Mouse (Mus musculus) liver, embryonic 15.5 days (tissue): ENCODE measurements around the gene Vsig10l. TPM values are rescaled to one million over a fixed set of nuclear protein-coding genes. Genes with fewer than 3 reads are reported as not detected.
A peak's percentile ranks its signal among the peaks of the same experiment; 100 is the strongest.

Experiments
- ATAC-seq: fragments of 200-750 bp; cut with Nextera tagmentation; 2 replicates; pipeline ENCODE4 v1.8.0; 2017; ENCODE audit warnings: moderate number of reproducible peaks, mild to moderate bottlenecking, moderate library complexity; ENCODE audit not compliant: insufficient read depth
- H3K27ac ChIP-seq: fragments of 300-500 bp; sonication (generic); replicated peaks from 2 replicates; pipeline ENCODE4 v1.5.1; 2015; ENCODE audit warnings: mild to moderate bottlenecking, inconsistent platforms
- H3K27me3 ChIP-seq: fragments of 300-500 bp; sonication (generic); 2 replicates; pipeline ENCODE4 v1.6.1; 2015; ENCODE audit warnings: mild to moderate bottlenecking, inconsistent platforms
- H3K36me3 ChIP-seq: fragments of 300-500 bp; sonication (generic); replicated peaks from 2 replicates; pipeline ENCODE4 v1.6.1; 2015; ENCODE audit warnings: moderate library complexity, mild to moderate bottlenecking, inconsistent platforms
- H3K4me1 ChIP-seq: fragments of 300-500 bp; sonication (generic); replicated peaks from 2 replicates; pipeline ENCODE4 v1.6.1; 2015; ENCODE audit warnings: inconsistent platforms
- H3K4me2 ChIP-seq: fragments of 300-500 bp; sonication (generic); 2 replicates; pipeline ENCODE4 v1.6.1; 2015; ENCODE audit warnings: moderate library complexity, mild to moderate bottlenecking, inconsistent platforms
- H3K4me3 ChIP-seq: fragments of 300-500 bp; sonication (generic); replicated peaks from 2 replicates; pipeline ENCODE4 v1.5.1; 2015; ENCODE audit warnings: mild to moderate bottlenecking, inconsistent platforms
- H3K9ac ChIP-seq: fragments of 300-500 bp; sonication (generic); 2 replicates; pipeline ENCODE4 v1.6.1; 2015; ENCODE audit warnings: moderate library complexity, mild to moderate bottlenecking, inconsistent platforms
- H3K9me3 ChIP-seq: fragments of 300-500 bp; sonication (generic); replicated peaks from 2 replicates; pipeline ENCODE4 v1.6.1; 2016; ENCODE audit warnings: inconsistent platforms
- WGBS: fragments of 180-500 bp; shearing (Covaris S2); methylation state at CpG from one replicate; pipeline ENCODE4 v1.1.7; 2015; ENCODE audit warnings: mixed read lengths; ENCODE audit not compliant: insufficient replicate concordance; 5-methylcytosine and 5-hydroxymethylcytosine counted together
- microRNA-seq: library from miRNA; unstranded; fragments of <30 nt; microRNA quantifications from one replicate; pipeline ENCODE4, GENCODE M21; 2016
- polyA plus RNA-seq: library from polyadenylated mRNA; unstranded; fragments of >200 nt; fragmentation: Nextera tagmentation; extraction: Ambion mirVana; gene quantifications from 2 replicates; pipeline ENCODE4 v1.2.1, GENCODE M21; 2015

The Vsig10l gene
- polyA plus RNA-seq, 1 experiment from 2014 or later = 1.5 TPM

- H3K4me3 ChIP-seq = no peak within 1 kb of the TSS
- H3K4me2 ChIP-seq = peak within 1 kb of the TSS; percentile 27; the same call in 1 of the 2 replicates
- no peaks in the 10 kb centered on the region for H3K4me1 ChIP-seq
- H3K9ac ChIP-seq = no peak within 1 kb of the TSS
- WGBS = 3% methylated on average over 20 of the region's 41 CpGs
- no peaks in the 10 kb centered on the region for H3K36me3 ChIP-seq
- H3K27ac ChIP-seq = no peak within 1 kb of the TSS
- ATAC-seq = no peak
- H3K27me3 ChIP-seq = peaks cover 37% of the 10 kb centered on the region
- H3K9me3 ChIP-seq = no peaks in the 10 kb centered on the region
Measured at GRCm38 (mm10) chr7:43489631-43490125, 26.7 kb downstream of the Vsig10l start, which contains the start of gene Iglon5. Gene Iglon5 (minus strand): TSS chr7:43490075.

GRCm38 (mm10) chr7:43490182-43490584 is 27.2 kb downstream of the Vsig10l start:
- peak overlapping the region; percentile 27; the same call in 1 of the 2 replicates for H3K4me2 ChIP-seq
- peaks cover 42% of the 10 kb centered on the region for H3K27me3 ChIP-seq
- no peak for ATAC-seq
- no peak overlapping the region for H3K27ac ChIP-seq
- no peaks in the 10 kb centered on the region for H3K4me1 ChIP-seq
- H3K4me3 ChIP-seq = no peak overlapping the region
- H3K9ac ChIP-seq = no peak overlapping the region
- no peaks in the 10 kb centered on the region for H3K9me3 ChIP-seq
- H3K36me3 ChIP-seq = no peaks in the 10 kb centered on the region
- 2% methylated on average over 13 of the region's 13 CpGs for WGBS

GRCm38 (mm10) chr7:43490861-43491260 is 27.9 kb downstream of the Vsig10l start:
- Histone ChIP-seq H3K4me3 (no peak overlapping the region), H3K9ac (no peak overlapping the region), H3K36me3 (no peaks in the 10 kb centered on the region), H3K4me2 (no peak overlapping the region), H3K27me3 (peaks cover 47% of the 10 kb centered on the region), H3K4me1 (no peaks in the 10 kb centered on the region), H3K9me3 (no peaks in the 10 kb centered on the region), H3K27ac (no peak overlapping the region)
- 51% methylated on average over 9 of the region's 9 CpGs for WGBS
- no peak for ATAC-seq

- 15% methylated on average over 21 of the region's 21 CpGs for WGBS
- H3K27me3 ChIP-seq = peaks cover 20% of the 10 kb centered on the region
- no peak overlapping the region for H3K4me2 ChIP-seq
- H3K9ac ChIP-seq = no peak overlapping the region
- H3K4me3 ChIP-seq = no peak overlapping the region
- H3K27ac ChIP-seq = no peak overlapping the region
- H3K36me3 ChIP-seq = no peaks in the 10 kb centered on the region
- no peaks in the 10 kb centered on the region for H3K4me1 ChIP-seq
- H3K9me3 ChIP-seq = no peaks in the 10 kb centered on the region
- ATAC-seq = no peak
Measured at GRCm38 (mm10) chr7:43495343-43496021, 32.5 kb downstream of the Vsig10l start.

GRCm38 (mm10) chr7:43511707-43512478 is 48.9 kb downstream of the Vsig10l start:
- WGBS = 21% methylated on average over 4 of the region's 4 CpGs

GRCm38 (mm10) chr7:43512519-43512918 is 49.6 kb downstream of the Vsig10l start:
- no peak overlapping the region for H3K9ac ChIP-seq
- ATAC-seq = no peak
- H3K27me3 ChIP-seq = no peaks in the 10 kb centered on the region
- H3K9me3 ChIP-seq = no peaks in the 10 kb centered on the region
- H3K4me2 ChIP-seq = no peak overlapping the region
- no peak overlapping the region for H3K27ac ChIP-seq
- H3K4me1 ChIP-seq = no peaks in the 10 kb centered on the region
- WGBS = 63% methylated on average over 4 of the region's 4 CpGs
- no peaks in the 10 kb centered on the region for H3K36me3 ChIP-seq
- H3K4me3 ChIP-seq = no peak overlapping the region

More at GRCm38 (mm10) chr7:43511707-43512478, 48.9 kb downstream of the Vsig10l start:
- Histone ChIP-seq H3K27me3 (no peaks in the 10 kb centered on the region), H3K9me3 (no peaks in the 10 kb centered on the region), H3K4me3 (no peak overlapping the region), H3K4me1 (no peaks in the 10 kb centered on the region), H3K4me2 (no peak overlapping the region), H3K36me3 (no peaks in the 10 kb centered on the region), H3K27ac (no peak overlapping the region), H3K9ac (no peak overlapping the region)
- no peak for ATAC-seq

GRCm38 (mm10) chr7:43515076-43515475 is 52.1 kb downstream of the Vsig10l start:
- H3K9me3 ChIP-seq = no peaks in the 10 kb centered on the region
- no peak overlapping the region for H3K9ac ChIP-seq
- H3K4me1 ChIP-seq = no peaks in the 10 kb centered on the region
- H3K27ac ChIP-seq = no peak overlapping the region
- H3K36me3 ChIP-seq = no peaks in the 10 kb centered on the region
- ATAC-seq = no peak
- WGBS = 51% methylated on average over 5 of the region's 5 CpGs
- no peak overlapping the region for H3K4me3 ChIP-seq
- no peak overlapping the region for H3K4me2 ChIP-seq
- H3K27me3 ChIP-seq = no peaks in the 10 kb centered on the region

GRCm38 (mm10) chr7:43518341-43518740 is 55.4 kb downstream of the Vsig10l start:
- Histone ChIP-seq H3K4me3 (no peak overlapping the region), H3K36me3 (no peaks in the 10 kb centered on the region), H3K9ac (no peak overlapping the region), H3K9me3 (no peaks in the 10 kb centered on the region), H3K27me3 (no peaks in the 10 kb centered on the region), H3K4me2 (no peak overlapping the region), H3K4me1 (no peaks in the 10 kb centered on the region), H3K27ac (no peak overlapping the region)
- no peak for ATAC-seq
- WGBS = 69% methylated on average over 15 of the region's 15 CpGs

Small RNA genes lying within 50 kb of the gene (microRNA-seq; reads per million reads assigned to microRNA genes)
- gene Mir7051 = 1.0 reads per million

Other genes with a start within 250 kb of the Vsig10l start
- gene Zfp715, start 149.9 kb upstream of the Vsig10l start, polyA plus RNA-seq = 4.2 and 4.4 TPM in 2 replicates
- 1.8 TPM in 2 replicates for gene Siglecf, start 111.8 kb upstream of the Vsig10l start, polyA plus RNA-seq
- 0.76 and 1.2 TPM in 2 replicates for gene Siglecg, start 54.9 kb upstream of the Vsig10l start, polyA plus RNA-seq
- gene Lim2, start 35.5 kb upstream of the Vsig10l start, polyA plus RNA-seq = not detected in 2 replicates
- 17.0 and 17.5 TPM in 2 replicates for gene Nkg7, start 26.1 kb upstream of the Vsig10l start, polyA plus RNA-seq
- not detected in 2 replicates for gene Cldnd2, start 22.4 kb upstream of the Vsig10l start, polyA plus RNA-seq
- 283 and 325 TPM in 2 replicates for gene Etfb, start 19.1 kb upstream of the Vsig10l start, polyA plus RNA-seq
- gene Gm45233, start 19.0 kb upstream of the Vsig10l start, polyA plus RNA-seq = not detected in 2 replicates
- gene Iglon5, start 26.9 kb downstream of the Vsig10l start, polyA plus RNA-seq = not detected in 2 replicates
- not detected in 2 replicates for gene 4931406B18Rik, start 42.8 kb downstream of the Vsig10l start, polyA plus RNA-seq
- 3.0 and 3.6 TPM in 2 replicates for gene Cd33, start 81.3 kb downstream of the Vsig10l start, polyA plus RNA-seq
- 0.18 and 0.22 TPM in 2 replicates for gene Zfp658, start 99.1 kb downstream of the Vsig10l start, polyA plus RNA-seq
- 2.0 and 2.2 TPM in 2 replicates for gene Zfp719, start 116.5 kb downstream of the Vsig10l start, polyA plus RNA-seq
- gene Zfp819, start 144.0 kb downstream of the Vsig10l start, polyA plus RNA-seq = not detected in 2 replicates
- gene Ceacam18, start 171.6 kb downstream of the Vsig10l start, polyA plus RNA-seq = 0.05 TPM in 1 of 2 replicates, not detected in the other
- 4.2 and 5.1 TPM in 2 replicates for gene Siglece, start 197.0 kb downstream of the Vsig10l start, polyA plus RNA-seq
- 4.1 and 5.3 TPM in 2 replicates for gene Ctu1, start 208.9 kb downstream of the Vsig10l start, polyA plus RNA-seq
- not detected in 2 replicates for gene Klk14, start 227.3 kb downstream of the Vsig10l start, polyA plus RNA-seq
- gene Klk13, start 249.4 kb downstream of the Vsig10l start, polyA plus RNA-seq = not detected in 2 replicates